Mouse (Mus musculus): ENCODE measurements around the gene Acoxl. TPM values are rescaled to one million over a fixed set of nuclear protein-coding genes. Genes with fewer than 3 reads are reported as not detected.

The Acoxl gene
- polyA plus RNA-seq, 1 experiment = not detected

- Histone ChIP-seq H3K27ac (ENCODE audit: control insufficient read depth, insufficient read depth, low read depth, low read length, poor library complexity) (no peak overlapping the region), H3K4me1 (ENCODE audit: control insufficient read depth, insufficient read depth, low read length) (peaks cover under 1% of the 10 kb centered on the region)
- TF ChIP-seq CTCF (IDR thresholded peaks at IDR 0.05; ENCODE audit: control insufficient read depth, insufficient read depth, low read length) (no peak), POLR2A (IDR thresholded peaks at IDR 0.05; ENCODE audit: borderline replicate concordance, control insufficient read depth, low read depth, low read length) (no peak)
Observed at GRCm38 (mm10) chr2:128133865-128134264, 295.2 kb downstream of the Acoxl start.

GRCm38 (mm10) chr2:128134474-128134873 lies 295.8 kb downstream of the Acoxl start:
- Histone ChIP-seq H3K27ac (ENCODE audit: control insufficient read depth, insufficient read depth, low read depth, low read length, poor library complexity) (no peak overlapping the region), H3K4me3 (replicated peaks; ENCODE audit: control insufficient read depth, low read depth, low read length) (no peak overlapping the region), H3K4me1 (ENCODE audit: control insufficient read depth, insufficient read depth, low read length) (peaks cover 1% of the 10 kb centered on the region)
- 70% methylated on average over 5 of the region's 5 CpGs for WGBS
- TF ChIP-seq CTCF (IDR thresholded peaks at IDR 0.05; ENCODE audit: control insufficient read depth, insufficient read depth, low read length) (no peak), POLR2A (IDR thresholded peaks at IDR 0.05; ENCODE audit: borderline replicate concordance, control insufficient read depth, low read depth, low read length) (no peak)

More at GRCm38 (mm10) chr2:128133865-128134264, 295.2 kb downstream of the Acoxl start:
- H3K4me3 ChIP-seq (replicated peaks; ENCODE audit: control insufficient read depth, low read depth, low read length) = no peak overlapping the region

GRCm38 (mm10) chr2:128134948-128135347 lies 296.3 kb downstream of the Acoxl start:
- TF ChIP-seq POLR2A (IDR thresholded peaks at IDR 0.05; ENCODE audit: borderline replicate concordance, control insufficient read depth, low read depth, low read length) (no peak), CTCF (IDR thresholded peaks at IDR 0.05; ENCODE audit: control insufficient read depth, insufficient read depth, low read length) (no peak)
- no peak overlapping the region for H3K4me3 ChIP-seq (replicated peaks; ENCODE audit: control insufficient read depth, low read depth, low read length)
- H3K27ac ChIP-seq (ENCODE audit: control insufficient read depth, insufficient read depth, low read depth, low read length, poor library complexity) = no peak overlapping the region
- peaks cover 1% of the 10 kb centered on the region for H3K4me1 ChIP-seq (ENCODE audit: control insufficient read depth, insufficient read depth, low read length)
- 82% methylated on average over 8 of the region's 8 CpGs for WGBS

GRCm38 (mm10) chr2:128136769-128137433 lies 298.2 kb downstream of the Acoxl start:
- 46% methylated on average over 16 of the region's 16 CpGs for WGBS
- TF ChIP-seq POLR2A (IDR thresholded peaks at IDR 0.05; ENCODE audit: borderline replicate concordance, control insufficient read depth, low read depth, low read length) (no peak), CTCF (IDR thresholded peaks at IDR 0.05; ENCODE audit: control insufficient read depth, insufficient read depth, low read length) (no peak)
- H3K27ac ChIP-seq (ENCODE audit: control insufficient read depth, insufficient read depth, low read depth, low read length, poor library complexity) = no peak overlapping the region
- peaks cover 3% of the 10 kb centered on the region for H3K4me1 ChIP-seq (ENCODE audit: control insufficient read depth, insufficient read depth, low read length)
- no peak overlapping the region for H3K4me3 ChIP-seq (replicated peaks; ENCODE audit: control insufficient read depth, low read depth, low read length)

GRCm38 (mm10) chr2:128137480-128138276 lies 299.0 kb downstream of the Acoxl start:
- no peak overlapping the region for H3K4me3 ChIP-seq (replicated peaks; ENCODE audit: control insufficient read depth, low read depth, low read length)
- no peak overlapping the region for H3K27ac ChIP-seq (ENCODE audit: control insufficient read depth, insufficient read depth, low read depth, low read length, poor library complexity)
- WGBS = 87% methylated on average over 22 of the region's 22 CpGs
- TF ChIP-seq POLR2A (IDR thresholded peaks at IDR 0.05; ENCODE audit: borderline replicate concordance, control insufficient read depth, low read depth, low read length) = no peak
- no peak for TF ChIP-seq CTCF (IDR thresholded peaks at IDR 0.05; ENCODE audit: control insufficient read depth, insufficient read depth, low read length)
- peaks cover 3% of the 10 kb centered on the region for H3K4me1 ChIP-seq (ENCODE audit: control insufficient read depth, insufficient read depth, low read length)

- Histone ChIP-seq H3K4me1 (ENCODE audit: control insufficient read depth, insufficient read depth, low read length) (peaks cover 3% of the 10 kb centered on the region), H3K27ac (ENCODE audit: control insufficient read depth, insufficient read depth, low read depth, low read length, poor library complexity) (no peak overlapping the region), H3K4me3 (replicated peaks; ENCODE audit: control insufficient read depth, low read depth, low read length) (no peak overlapping the region)
- 92% methylated on average over 8 of the region's 8 CpGs for WGBS
- no peak for TF ChIP-seq CTCF (IDR thresholded peaks at IDR 0.05; ENCODE audit: control insufficient read depth, insufficient read depth, low read length)
- no peak for TF ChIP-seq POLR2A (IDR thresholded peaks at IDR 0.05; ENCODE audit: borderline replicate concordance, control insufficient read depth, low read depth, low read length)
Observed at GRCm38 (mm10) chr2:128138924-128139323, 300.2 kb downstream of the Acoxl start.

- Histone ChIP-seq H3K4me3 (replicated peaks; ENCODE audit: control insufficient read depth, low read depth, low read length) (no peak overlapping the region), H3K27ac (ENCODE audit: control insufficient read depth, insufficient read depth, low read depth, low read length, poor library complexity) (no peak overlapping the region), H3K4me1 (ENCODE audit: control insufficient read depth, insufficient read depth, low read length) (peaks cover 3% of the 10 kb centered on the region)
- no peak for TF ChIP-seq CTCF (IDR thresholded peaks at IDR 0.05; ENCODE audit: control insufficient read depth, insufficient read depth, low read length)
- TF ChIP-seq POLR2A (IDR thresholded peaks at IDR 0.05; ENCODE audit: borderline replicate concordance, control insufficient read depth, low read depth, low read length) = no peak
- WGBS = 90% methylated on average over 15 of the region's 15 CpGs
Observed at GRCm38 (mm10) chr2:128139781-128140180, 301.1 kb downstream of the Acoxl start.

GRCm38 (mm10) chr2:128140183-128140582 lies 301.5 kb downstream of the Acoxl start:
- H3K4me3 ChIP-seq (replicated peaks; ENCODE audit: control insufficient read depth, low read depth, low read length) = no peak overlapping the region
- peaks cover 3% of the 10 kb centered on the region for H3K4me1 ChIP-seq (ENCODE audit: control insufficient read depth, insufficient read depth, low read length)
- H3K27ac ChIP-seq (ENCODE audit: control insufficient read depth, insufficient read depth, low read depth, low read length, poor library complexity) = no peak overlapping the region
- whole genome bisulfite sequencing = 85% methylated on average over 3 of the region's 3 CpGs
- no peak for TF ChIP-seq CTCF (IDR thresholded peaks at IDR 0.05; ENCODE audit: control insufficient read depth, insufficient read depth, low read length)
- no peak for TF ChIP-seq POLR2A (IDR thresholded peaks at IDR 0.05; ENCODE audit: borderline replicate concordance, control insufficient read depth, low read depth, low read length)
